Mouse (Mus musculus): ENCODE results near the gene Eif3f. TPM values are rescaled to one million over a fixed set of nuclear protein-coding genes. Genes with fewer than 3 reads are reported as not detected.

The Eif3f gene
- 77.2 and 84.5 TPM in 2 replicates for polyA plus RNA-seq (2016; fragmentation: Nextera tagmentation; extraction: Ambion mirVana)

DNA sequence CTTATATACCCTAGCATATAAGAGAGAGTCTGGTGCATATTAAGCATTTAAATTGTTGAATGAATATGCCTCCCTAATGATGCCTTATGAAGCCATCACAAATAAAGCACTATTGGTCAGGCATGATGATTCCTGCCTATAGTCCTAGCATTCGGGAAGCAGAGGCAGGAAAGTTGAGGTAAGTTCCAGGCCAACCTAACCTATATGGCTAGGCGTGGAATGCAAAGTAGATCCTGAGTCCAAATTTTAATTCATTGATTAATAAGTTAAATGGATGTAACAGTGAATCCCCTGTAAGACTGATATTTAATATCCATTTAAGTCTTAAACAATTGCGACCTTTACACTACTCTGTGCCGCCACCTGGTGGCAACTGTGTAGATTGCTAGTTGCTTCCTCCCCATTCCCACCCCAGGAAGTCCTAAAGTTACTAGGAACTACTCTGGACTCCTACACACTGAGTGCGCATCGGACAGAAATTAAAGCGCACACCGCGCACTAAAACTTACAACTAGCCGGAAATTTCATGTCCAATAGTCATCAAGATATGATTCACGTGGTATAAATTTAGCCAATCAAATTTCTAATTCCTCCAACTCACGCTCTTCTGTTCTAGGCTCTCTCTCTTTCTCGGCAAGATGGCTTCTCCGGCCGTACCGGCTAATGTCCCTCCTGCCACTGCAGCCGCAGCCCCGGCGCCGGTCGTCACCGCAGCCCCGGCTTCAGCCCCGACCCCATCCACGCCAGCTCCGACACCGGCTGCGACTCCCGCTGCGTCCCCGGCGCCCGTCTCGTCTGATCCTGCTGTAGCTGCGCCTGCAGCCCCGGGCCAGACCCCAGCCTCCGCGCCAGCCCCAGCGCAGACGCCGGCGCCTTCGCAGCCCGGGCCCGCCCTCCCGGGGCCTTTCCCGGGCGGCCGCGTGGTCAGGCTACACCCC, at the start of gene Eif3f:
Gene Eif3f (plus strand): TSS at position 624 of the 938 bp plus-strand sequence.
- Histone ChIP-seq H3K27me3 (ENCODE audit: insufficient read depth, poor library complexity, severe bottlenecking) (no peaks in the 10 kb centered on the region), H3K27ac (peak within 1 kb of the TSS; percentile 95), H3K4me1 (replicated peaks) (peaks cover 14% of the 10 kb centered on the region), H3K9me3 (no peaks in the 10 kb centered on the region), H3K36me3 (peaks cover 36% of the 10 kb centered on the region), H3K4me3 (peak within 1 kb of the TSS; percentile 89)
- WGBS: 2% methylated on average over 50 of the region's 50 CpGs
- peak; percentile 92 for DNase-seq (ENCODE audit: low spot score)

DNA sequence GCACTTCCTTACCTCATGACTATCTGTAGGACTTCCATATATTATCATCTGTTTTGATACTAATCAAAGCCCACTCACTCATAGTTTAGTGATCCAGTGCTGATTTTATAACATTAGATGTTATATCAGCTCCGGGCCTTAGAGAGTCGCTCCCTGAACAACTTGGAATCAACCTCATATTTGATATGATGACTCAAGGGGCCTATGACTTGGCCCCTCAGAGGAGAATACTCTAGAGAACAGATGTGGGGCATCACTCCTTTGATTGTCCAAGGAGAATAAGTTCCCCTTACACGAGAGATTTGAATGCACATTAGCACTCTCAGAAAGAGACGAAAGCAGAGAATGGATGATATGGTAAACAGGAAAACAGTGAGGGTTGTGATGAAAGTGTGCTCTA, 49.3 kb upstream of the Eif3f start, which contains the start of gene Olfr518:
Gene Olfr518 (minus strand): TSS at position 101 of the 400 bp plus-strand sequence.
- Histone ChIP-seq H3K36me3 (no peaks in the 10 kb centered on the region), H3K27me3 (ENCODE audit: insufficient read depth, poor library complexity, severe bottlenecking) (no peaks in the 10 kb centered on the region), H3K9me3 (no peaks in the 10 kb centered on the region), H3K4me1 (replicated peaks) (no peaks in the 10 kb centered on the region), H3K4me3 (no peak within 1 kb of the TSS), H3K27ac (no peak within 1 kb of the TSS)
- no peak for DNase-seq (ENCODE audit: low spot score)
- 81% methylated on average over 4 of the region's 4 CpGs for WGBS

DNA sequence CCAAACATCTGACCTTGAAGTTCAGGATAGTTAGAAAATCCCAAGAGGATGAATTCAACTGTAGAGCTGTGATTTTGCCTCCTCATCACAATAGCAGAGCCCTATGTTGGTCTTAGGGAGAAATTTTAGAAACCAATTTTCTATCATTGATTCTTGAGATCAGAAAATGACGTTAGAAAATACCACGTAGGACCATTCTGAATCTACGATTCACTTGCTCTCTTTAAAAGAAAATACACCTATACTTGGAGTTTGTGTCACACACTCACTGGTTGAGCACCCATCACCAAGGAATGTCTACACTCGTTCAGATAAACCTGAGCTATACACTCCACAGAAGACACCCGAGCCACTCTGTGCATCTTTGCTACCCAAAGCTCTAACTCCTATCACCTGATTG, 39.9 kb upstream of the Eif3f start, which contains the start of gene Olfr519:
Gene Olfr519 (minus strand): TSS at position 101 of the 400 bp plus-strand sequence.
- Histone ChIP-seq H3K27me3 (ENCODE audit: insufficient read depth, poor library complexity, severe bottlenecking) (no peaks in the 10 kb centered on the region), H3K27ac (no peak within 1 kb of the TSS), H3K9me3 (no peaks in the 10 kb centered on the region), H3K4me1 (replicated peaks) (no peaks in the 10 kb centered on the region), H3K36me3 (no peaks in the 10 kb centered on the region), H3K4me3 (no peak within 1 kb of the TSS)
- DNase-seq (ENCODE audit: low spot score): no peak
- WGBS: 89% methylated on average over 5 of the region's 5 CpGs

GRCm38 (mm10) chr7:108903969-108904368, 30.2 kb upstream of the Eif3f start:
- Histone ChIP-seq H3K4me1 (replicated peaks) (no peaks in the 10 kb centered on the region), H3K9me3 (no peaks in the 10 kb centered on the region), H3K27ac (no peak overlapping the region), H3K4me3 (no peak overlapping the region), H3K36me3 (no peaks in the 10 kb centered on the region), H3K27me3 (ENCODE audit: insufficient read depth, poor library complexity, severe bottlenecking) (no peaks in the 10 kb centered on the region)
- no peak for DNase-seq (ENCODE audit: low spot score)
- 78% methylated on average over 2 of the region's 2 CpGs for WGBS

DNA sequence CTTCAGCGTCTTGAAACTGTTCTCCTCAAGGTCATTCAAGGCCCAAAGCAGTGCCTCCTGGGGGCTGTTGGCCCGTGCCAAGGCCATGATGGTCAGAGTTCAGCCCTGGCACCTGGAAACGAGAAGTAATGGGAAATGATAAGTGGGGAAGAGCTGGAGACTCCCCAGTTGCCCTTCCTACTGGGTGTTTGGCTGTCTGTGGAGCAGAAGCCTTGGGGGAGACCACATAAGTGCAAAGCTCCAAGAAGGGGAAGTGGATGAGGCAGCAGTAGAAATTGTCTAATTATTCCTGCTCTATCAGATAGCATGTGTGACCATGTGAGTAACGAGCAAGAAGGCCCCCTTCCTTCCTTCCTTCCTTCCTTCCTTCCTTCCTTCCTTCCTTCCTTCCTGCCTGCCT, 7.2 kb upstream of the Eif3f start:
- DNase-seq (ENCODE audit: low spot score): no peak

DNA sequence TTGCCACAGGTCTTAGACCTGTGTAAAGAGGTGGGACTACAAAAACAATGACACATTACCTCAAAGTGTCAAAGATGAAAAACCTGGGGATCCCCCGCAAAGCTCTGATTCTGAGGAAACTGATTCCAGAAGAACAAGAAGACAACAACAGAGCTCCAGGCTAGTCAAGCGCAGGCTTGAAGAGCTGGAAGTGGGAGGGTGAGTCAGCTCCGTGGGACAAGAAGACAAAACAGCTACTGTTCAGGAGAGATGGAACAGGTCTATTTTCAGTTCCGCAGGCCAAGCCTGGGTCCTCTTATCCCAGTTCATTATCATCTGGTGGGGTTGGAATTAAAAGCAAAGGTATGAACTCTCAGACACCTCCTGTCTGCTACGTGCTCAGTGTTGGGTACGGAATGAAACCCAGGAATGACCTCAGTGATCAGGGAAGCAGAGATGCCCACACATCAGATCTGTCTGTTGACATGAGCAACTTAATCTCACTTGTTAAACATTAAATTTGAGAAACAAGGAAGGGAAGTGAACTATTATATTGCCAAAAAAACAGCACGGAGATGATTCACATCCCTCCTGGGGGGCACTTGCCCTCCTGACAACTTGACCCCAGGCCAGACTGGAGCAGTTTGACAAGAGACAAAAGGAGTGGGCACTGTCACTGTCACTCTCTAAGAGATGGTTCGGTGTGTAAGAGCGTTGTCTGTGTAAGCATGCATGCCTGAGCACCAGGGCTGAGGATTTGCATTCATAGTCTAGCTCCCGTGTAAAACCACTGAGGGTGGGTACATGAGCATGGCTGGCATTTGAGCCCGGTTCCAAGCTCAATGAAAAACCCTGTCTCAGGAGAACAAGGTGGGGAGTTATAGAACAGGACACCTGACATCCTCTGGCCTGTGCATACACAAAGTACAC, 5.7 kb upstream of the Eif3f start:
- Histone ChIP-seq H3K9me3 (no peaks in the 10 kb centered on the region), H3K4me1 (replicated peaks) (no peaks in the 10 kb centered on the region), H3K27me3 (ENCODE audit: insufficient read depth, poor library complexity, severe bottlenecking) (no peaks in the 10 kb centered on the region), H3K27ac (no peak overlapping the region), H3K4me3 (no peak overlapping the region), H3K36me3 (no peaks in the 10 kb centered on the region)
- no peak for DNase-seq (ENCODE audit: low spot score)
- 81% methylated on average over 11 of the region's 11 CpGs for WGBS

More for the DNA sequence above, 7.2 kb upstream of the Eif3f start:
- H3K27ac ChIP-seq: no peak overlapping the region
- H3K4me1 ChIP-seq (replicated peaks): no peaks in the 10 kb centered on the region
- no peak overlapping the region for H3K4me3 ChIP-seq
- H3K9me3 ChIP-seq: no peaks in the 10 kb centered on the region
- H3K27me3 ChIP-seq (ENCODE audit: insufficient read depth, poor library complexity, severe bottlenecking): no peaks in the 10 kb centered on the region
- WGBS: 78% methylated on average over 4 of the region's 4 CpGs
- H3K36me3 ChIP-seq: no peaks in the 10 kb centered on the region

- Histone ChIP-seq H3K4me1 (replicated peaks) (no peaks in the 10 kb centered on the region), H3K4me3 (no peak within 1 kb of the TSS), H3K9me3 (no peaks in the 10 kb centered on the region), H3K27me3 (ENCODE audit: insufficient read depth, poor library complexity, severe bottlenecking) (no peaks in the 10 kb centered on the region), H3K27ac (no peak within 1 kb of the TSS), H3K36me3 (no peaks in the 10 kb centered on the region)
- no peak for DNase-seq (ENCODE audit: low spot score)
- WGBS: 82% methylated on average over 6 of the region's 6 CpGs
Observed at GRCm38 (mm10) chr7:108929726-108930393, 4.4 kb upstream of the Eif3f start, which contains the start of gene Nlrp10. Gene Nlrp10 (minus strand): TSS chr7:108930178.

DNA sequence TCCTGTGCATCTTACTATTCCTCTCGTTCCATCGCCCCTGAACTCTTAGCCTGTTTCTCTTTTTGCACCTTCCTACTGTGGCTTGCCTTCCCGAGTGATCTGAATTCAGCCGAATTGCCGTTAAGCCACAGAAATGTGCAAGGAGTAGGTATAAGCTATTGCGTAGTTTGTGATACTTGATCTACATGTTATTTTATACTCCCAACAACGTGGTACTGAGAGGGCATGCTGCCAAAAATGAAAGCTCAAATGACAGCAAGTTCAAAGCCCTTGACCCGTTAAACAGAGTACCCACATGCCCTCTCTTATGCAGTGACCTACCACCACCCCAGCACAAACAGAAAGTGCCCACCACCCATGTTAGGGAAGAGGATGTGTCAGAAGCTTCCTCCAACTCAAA, 619 bp downstream of the Eif3f start:
- Histone ChIP-seq H3K4me1 (replicated peaks) (peaks cover 14% of the 10 kb centered on the region), H3K27me3 (ENCODE audit: insufficient read depth, poor library complexity, severe bottlenecking) (no peaks in the 10 kb centered on the region), H3K9me3 (no peaks in the 10 kb centered on the region), H3K4me3 (peak overlapping the region; percentile 89), H3K36me3 (peaks cover 44% of the 10 kb centered on the region), H3K27ac (peak overlapping the region; percentile 95)
- WGBS: 7% methylated on average over 8 of the region's 8 CpGs
- DNase-seq (ENCODE audit: low spot score): no peak

DNA sequence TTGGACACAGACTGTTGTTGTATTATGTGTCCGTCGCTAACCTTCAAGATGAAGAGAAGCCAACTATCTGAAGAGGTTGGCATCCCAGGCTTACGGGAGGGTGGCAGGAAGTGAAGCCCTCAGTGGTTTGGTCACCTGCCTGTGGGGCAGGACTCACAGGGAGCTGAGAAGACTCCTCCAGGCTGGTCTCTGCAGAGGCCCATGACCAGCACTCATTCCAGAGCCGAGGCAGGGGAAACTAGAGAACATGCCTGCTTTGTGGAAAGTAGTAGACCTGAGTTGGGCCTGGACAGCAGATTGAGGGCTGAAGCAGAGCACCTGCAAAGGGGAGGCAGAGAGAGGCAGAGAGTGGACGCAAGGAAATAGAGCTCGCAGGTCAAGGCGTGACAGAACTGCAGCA, 1.2 kb downstream of the Eif3f start:
- H3K27ac ChIP-seq: no peak overlapping the region
- no peaks in the 10 kb centered on the region for H3K9me3 ChIP-seq
- H3K27me3 ChIP-seq (ENCODE audit: insufficient read depth, poor library complexity, severe bottlenecking): no peaks in the 10 kb centered on the region
- H3K4me3 ChIP-seq: peak overlapping the region; percentile 89
- 87% methylated on average over 7 of the region's 7 CpGs for WGBS
- peaks cover 49% of the 10 kb centered on the region for H3K36me3 ChIP-seq
- H3K4me1 ChIP-seq (replicated peaks): peaks cover 14% of the 10 kb centered on the region
- DNase-seq (ENCODE audit: low spot score): no peak

- Histone ChIP-seq H3K27ac (no peak overlapping the region), H3K9me3 (no peaks in the 10 kb centered on the region), H3K36me3 (peaks cover 61% of the 10 kb centered on the region), H3K4me3 (no peak overlapping the region), H3K27me3 (ENCODE audit: insufficient read depth, poor library complexity, severe bottlenecking) (no peaks in the 10 kb centered on the region), H3K4me1 (replicated peaks) (peaks cover 14% of the 10 kb centered on the region)
- no peak for DNase-seq (ENCODE audit: low spot score)
- WGBS: 96% methylated on average over 4 of the region's 4 CpGs
Observed at GRCm38 (mm10) chr7:108936591-108936990, 2.4 kb downstream of the Eif3f start.

GRCm38 (mm10) chr7:108941466-108941865, 7.2 kb downstream of the Eif3f start:
- no peak overlapping the region for H3K27ac ChIP-seq
- peaks cover 98% of the 10 kb centered on the region for H3K36me3 ChIP-seq
- H3K27me3 ChIP-seq (ENCODE audit: insufficient read depth, poor library complexity, severe bottlenecking): no peaks in the 10 kb centered on the region
- no peak for DNase-seq (ENCODE audit: low spot score)
- H3K4me3 ChIP-seq: no peak overlapping the region
- no peaks in the 10 kb centered on the region for H3K9me3 ChIP-seq
- WGBS: 93% methylated on average over 9 of the region's 9 CpGs
- H3K4me1 ChIP-seq (replicated peaks): no peaks in the 10 kb centered on the region

DNA sequence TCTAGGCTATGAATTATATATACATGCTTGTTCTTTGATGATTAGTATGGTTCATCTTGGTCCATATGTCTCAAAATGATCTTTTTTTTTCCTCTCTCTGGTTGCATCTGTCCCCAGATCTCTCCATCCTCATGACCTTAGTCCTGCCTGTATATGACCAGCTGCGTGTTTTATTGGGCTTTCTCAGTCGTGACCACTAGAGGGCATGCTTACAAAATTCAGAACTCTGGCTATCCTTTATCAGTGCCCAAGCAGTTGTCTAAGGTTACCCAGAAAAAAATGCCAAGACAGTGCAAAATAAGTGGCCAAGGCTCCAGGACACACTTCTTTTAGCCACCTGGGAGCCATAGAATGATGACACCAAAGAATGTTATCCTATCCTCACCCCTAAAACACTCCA, 9.8 kb downstream of the Eif3f start:
- H3K27me3 ChIP-seq (ENCODE audit: insufficient read depth, poor library complexity, severe bottlenecking): peaks cover 7% of the 10 kb centered on the region
- H3K4me1 ChIP-seq (replicated peaks): peaks cover 6% of the 10 kb centered on the region; the same call in 1 of the 2 replicates
- peak; percentile 54 for DNase-seq (ENCODE audit: low spot score)
- H3K4me3 ChIP-seq: no peak overlapping the region
- no peak overlapping the region for H3K27ac ChIP-seq
- 5% methylated on average over 2 of the region's 2 CpGs for WGBS
- no peaks in the 10 kb centered on the region for H3K9me3 ChIP-seq
- H3K36me3 ChIP-seq: peaks cover 76% of the 10 kb centered on the region

All from hindbrain, embryonic 10.5 days (tissue).